Mouse (Mus musculus) right cerebral cortex, postnatal 4 days (tissue): ENCODE measurements around the gene Noc4l.

Experiments used
- DNase-seq: peaks from one replicate; pipeline ENCODE4 v3.0.0-alpha.2; 2022

Gene Noc4l

GRCm38 (mm10) chr5:110608941-110609340, 44.3 kb downstream of the Noc4l start:
- no peak for DNase-seq

DNA sequence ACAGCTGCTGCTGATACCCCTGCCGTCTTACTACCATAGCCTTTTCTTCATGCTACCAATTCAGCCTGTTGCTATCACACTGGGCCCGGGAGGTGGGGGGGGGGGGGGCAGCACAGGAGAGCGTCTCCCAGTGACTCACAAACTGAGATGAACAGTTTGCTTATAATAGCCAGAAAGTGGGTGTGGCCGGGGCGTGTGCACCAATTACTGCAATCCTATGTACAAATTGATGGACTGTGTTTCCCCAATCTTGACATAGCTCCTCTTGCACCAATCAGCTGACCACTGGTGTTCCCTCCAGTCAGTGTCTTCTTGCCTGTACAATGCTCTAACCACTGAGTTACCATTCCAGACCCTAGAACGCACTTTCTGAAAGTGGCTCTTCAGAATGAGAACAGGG, 44.9 kb downstream of the Noc4l start:
- DNase-seq = no peak

DNA sequence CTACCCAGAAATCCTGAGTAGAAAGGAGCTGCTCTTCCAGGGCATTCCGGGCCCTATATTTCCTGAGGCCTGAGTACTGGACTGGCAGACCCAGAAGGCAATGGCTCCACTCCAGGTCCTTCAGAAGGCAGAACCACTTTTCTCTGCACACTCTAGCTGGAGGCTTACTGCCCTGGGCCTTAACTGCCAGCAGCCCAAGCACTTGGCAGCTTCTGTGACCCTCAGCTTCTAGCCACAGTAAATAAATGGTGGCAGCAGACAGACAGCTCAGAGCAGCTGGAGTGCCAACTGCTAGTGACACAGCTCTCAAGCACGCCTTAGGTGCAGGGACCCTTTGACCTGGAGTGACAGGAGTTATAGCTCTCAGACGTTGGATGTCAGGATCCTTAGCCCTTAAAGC, 45.5 kb downstream of the Noc4l start:
- DNase-seq = no peak

GRCm38 (mm10) chr5:110605531-110606221, 47.5 kb downstream of the Noc4l start:
- DNase-seq = no peak

GRCm38 (mm10) chr5:110604311-110604710, 48.9 kb downstream of the Noc4l start:
- DNase-seq = no peak

DNA sequence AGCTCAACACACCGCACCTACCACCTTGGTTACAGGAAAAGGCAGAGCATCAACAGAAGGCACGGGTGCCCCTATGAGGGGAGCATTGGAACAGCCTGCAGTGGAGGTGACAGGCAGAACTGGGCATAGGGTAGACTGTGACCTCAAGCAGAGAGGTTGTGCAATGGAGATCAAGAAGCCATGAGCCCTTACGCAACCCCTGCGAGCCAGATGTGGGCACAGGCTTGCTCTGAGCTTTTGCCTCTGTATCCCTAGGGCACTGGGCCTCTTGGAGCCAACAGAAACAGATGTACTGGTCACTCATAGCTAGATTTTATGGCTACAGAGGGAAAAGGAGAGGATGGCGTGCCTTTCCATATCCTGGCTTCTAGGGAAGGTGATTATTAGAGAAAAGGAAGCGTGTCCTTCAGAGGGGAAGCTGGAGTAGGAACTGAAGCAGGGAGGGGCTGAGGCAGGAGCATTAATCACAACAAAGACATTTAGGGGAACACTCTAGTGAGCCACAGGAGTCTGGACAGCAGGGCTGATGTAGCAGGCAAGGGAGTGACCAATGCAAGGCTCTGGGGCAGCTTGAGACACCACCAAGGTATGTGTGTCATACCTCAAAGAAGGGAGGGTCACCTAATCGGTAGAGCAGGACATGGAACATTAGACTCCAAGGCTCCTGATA, 50.1 kb downstream of the Noc4l start:
- no peak for DNase-seq
